Mouse (Mus musculus) bone marrow, adult 2 months (tissue): ENCODE data around the gene Hoxa11.

Experiments used
- CTCF ChIP-seq: fragments of 200-500 bp; IDR thresholded peaks from 2 replicates; pipeline ENCODE4 v1.5.1; 2011; ENCODE audit warnings: low read length, control low read depth; ENCODE audit not compliant: control insufficient read depth, insufficient read depth
- POLR2A ChIP-seq: fragments of 200-500 bp; IDR thresholded peaks from 2 replicates; pipeline ENCODE4 v1.6.1; 2011; ENCODE audit warnings: low read depth, mild to moderate bottlenecking, control low read depth, low read length, borderline replicate concordance; ENCODE audit not compliant: control insufficient read depth

DNA sequence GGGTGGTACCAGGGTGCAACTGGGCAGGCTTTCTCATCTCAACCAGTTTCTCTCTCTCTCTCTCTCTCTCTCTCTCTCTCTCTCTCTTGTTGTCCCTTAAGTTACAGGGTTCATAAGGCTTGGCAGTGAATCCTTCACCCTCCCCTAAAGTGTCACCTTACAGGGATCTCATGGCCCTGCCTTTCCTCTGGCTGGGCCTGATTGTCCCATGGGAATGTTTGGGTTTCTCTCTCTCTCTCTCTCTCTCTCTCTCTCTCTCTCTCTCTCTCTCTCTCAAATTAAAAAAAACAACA is 38.0 kb downstream of the Hoxa11 start:
- TF ChIP-seq CTCF (no peak), POLR2A (no peak)
